Mouse (Mus musculus) cortical plate, adult 2 months (tissue): ENCODE data around the gene Pank2. TPM values are rescaled to one million over a fixed set of nuclear protein-coding genes. Genes with fewer than 3 reads are reported as not detected.
A peak's percentile ranks its signal among the peaks of the same experiment; 100 is the strongest.
"Not testable (repeated sequence)": the region's sequence is repeated elsewhere in the genome, so short reads cannot be mapped to it uniquely, and the experiment has no call there.

Experiments
- H3K27ac ChIP-seq: fragments of 200-500 bp; 2 replicates; pipeline ENCODE4 v1.5.1; 2012; ENCODE audit warnings: low read length, control low read depth, inconsistent platforms; ENCODE audit not compliant: insufficient read depth
- H3K4me1 ChIP-seq: fragments of 200-500 bp; 2 replicates; pipeline ENCODE4 v1.6.1; 2011; ENCODE audit warnings: low read length; ENCODE audit not compliant: control insufficient read depth, insufficient read depth
- H3K4me3 ChIP-seq: fragments of 200-500 bp; 2 replicates; pipeline ENCODE4 v1.5.1; 2011; ENCODE audit warnings: mild to moderate bottlenecking, low read length, control low read depth; ENCODE audit not compliant: insufficient read depth
- CTCF ChIP-seq: fragments of 200-500 bp; IDR thresholded peaks from 2 replicates; pipeline ENCODE4 v1.5.1; 2011; ENCODE audit warnings: mild to moderate bottlenecking, control low read depth, low read length; ENCODE audit not compliant: insufficient read depth; ENCODE audit errors: extremely low read depth
- POLR2A ChIP-seq: fragments of 200-500 bp; IDR thresholded peaks from 2 replicates; pipeline ENCODE4 v1.6.1; 2011; ENCODE audit warnings: mild to moderate bottlenecking, low read length, control low read depth; ENCODE audit not compliant: insufficient read depth; ENCODE audit errors: extremely low read depth
- polyA plus RNA-seq: library from polyadenylated mRNA; depleted of rRNA; stranded (reverse); fragments of >200 nt; gene quantifications from 2 replicates; pipeline ENCODE4 v1.2.3, GENCODE M21; 2012; rRNA removed

Pank2 gene
- polyA plus RNA-seq, 1 experiment, result 35.5 TPM

DNA sequence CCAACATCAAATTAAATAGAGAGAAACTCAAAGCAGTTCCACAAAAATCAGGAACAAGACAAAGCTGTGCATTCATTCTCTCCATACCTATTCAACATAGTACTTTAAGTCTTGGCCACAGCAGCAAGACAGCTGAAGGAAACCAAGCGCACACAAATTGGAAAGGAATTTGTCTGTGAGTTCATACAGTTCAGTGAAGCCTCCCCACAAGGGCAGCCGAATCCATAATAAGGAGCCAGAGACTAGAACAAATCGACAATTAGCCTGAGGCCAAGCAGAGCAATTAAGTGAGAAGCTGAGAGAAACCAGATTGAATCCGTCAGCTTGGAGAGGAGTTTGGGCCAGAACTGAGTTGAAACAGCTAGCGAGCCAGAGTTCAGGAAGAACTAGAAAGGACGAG, 57.1 kb downstream of the Pank2 start:
- Histone ChIP-seq H3K27ac (no peak overlapping the region), H3K4me1 (peaks cover 4% of the 10 kb centered on the region), H3K4me3 (no peak overlapping the region)
- TF ChIP-seq CTCF (no peak), POLR2A (no peak)

DNA sequence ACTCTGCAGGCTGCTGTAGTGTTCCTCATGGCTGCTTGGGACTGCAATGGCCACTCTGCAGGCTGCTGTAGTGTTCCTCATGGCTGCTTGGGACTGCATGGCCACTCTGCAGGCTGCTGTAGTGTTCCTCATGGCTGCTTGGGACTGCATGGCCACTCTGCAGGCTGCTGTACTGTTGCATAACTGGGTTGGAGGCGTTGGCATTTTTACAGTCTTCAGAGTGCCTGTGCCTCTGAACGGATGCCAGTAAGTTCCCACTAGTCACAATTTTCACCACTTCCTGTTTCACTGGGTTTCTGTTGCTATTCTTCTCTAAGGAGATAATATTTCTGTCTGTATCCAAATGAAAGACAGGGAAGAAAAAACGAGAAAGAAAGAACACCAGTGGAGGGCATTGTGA, 58.9 kb downstream of the Pank2 start:
- H3K27ac ChIP-seq, result peak overlapping the region; percentile 95
- H3K4me3 ChIP-seq, H3K4me1 ChIP-seq: not testable (repeated sequence)

DNA sequence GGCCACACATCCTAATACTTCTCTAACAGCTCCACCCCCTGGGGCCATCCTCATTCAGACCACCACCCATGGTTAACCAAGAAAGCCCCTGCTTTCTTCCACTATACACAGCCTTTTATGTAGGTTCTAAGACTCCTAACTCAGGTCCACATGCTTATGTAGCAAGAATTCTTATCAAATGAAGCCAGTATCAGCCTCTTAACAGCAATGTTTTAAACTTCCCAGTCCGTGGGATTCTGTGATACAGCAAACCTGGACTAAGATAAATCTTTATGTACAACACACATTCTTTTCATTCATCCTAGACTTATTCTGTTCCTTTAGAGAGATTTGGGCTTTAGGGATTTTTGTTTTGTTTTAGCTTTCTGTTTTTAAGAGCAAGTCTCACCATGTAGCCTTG, 61.4 kb downstream of the Pank2 start:
- TF ChIP-seq POLR2A (no peak), CTCF (no peak)
- Histone ChIP-seq H3K27ac (no peak overlapping the region), H3K4me3 (no peak overlapping the region), H3K4me1 (peaks cover 4% of the 10 kb centered on the region)

- Histone ChIP-seq H3K4me1 (peaks cover 2% of the 10 kb centered on the region; the same call in 1 of the 2 replicates), H3K4me3 (no peak overlapping the region), H3K27ac (no peak overlapping the region)
- TF ChIP-seq CTCF, result no peak
- no peak for TF ChIP-seq POLR2A
These were observed 63.7 kb downstream of the Pank2 start for GRCm38 (mm10) chr2:131326044-131326443.

- H3K4me3 ChIP-seq, result no peak overlapping the region
- TF ChIP-seq CTCF, result no peak
- no peak for TF ChIP-seq POLR2A
- H3K27ac ChIP-seq, result no peak overlapping the region
- no peaks in the 10 kb centered on the region for H3K4me1 ChIP-seq
These were observed 66.7 kb downstream of the Pank2 start for GRCm38 (mm10) chr2:131328981-131329380.

DNA sequence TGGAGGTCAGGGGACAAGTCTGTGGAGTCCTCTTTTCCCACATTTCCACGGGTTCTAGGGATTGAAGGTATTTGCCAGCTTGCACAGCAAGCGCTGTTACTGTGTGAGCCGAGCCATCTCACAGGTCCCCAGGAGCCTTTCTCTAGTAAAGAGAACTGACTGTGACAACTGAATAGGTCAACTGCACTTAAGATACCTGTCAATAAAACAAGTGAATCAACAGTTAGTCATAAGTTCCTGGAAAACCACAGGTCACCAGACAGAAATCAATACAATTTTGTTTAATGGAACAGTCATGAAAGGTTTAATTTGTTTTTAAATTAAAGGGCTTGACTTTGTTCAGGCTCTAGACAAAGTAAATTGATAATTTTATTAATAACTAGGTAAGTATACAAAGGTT, 68.3 kb downstream of the Pank2 start:
- H3K27ac ChIP-seq, result no peak overlapping the region
- H3K4me3 ChIP-seq, result no peak overlapping the region
- TF ChIP-seq POLR2A (no peak), CTCF (no peak)
- H3K4me1 ChIP-seq, result no peaks in the 10 kb centered on the region

DNA sequence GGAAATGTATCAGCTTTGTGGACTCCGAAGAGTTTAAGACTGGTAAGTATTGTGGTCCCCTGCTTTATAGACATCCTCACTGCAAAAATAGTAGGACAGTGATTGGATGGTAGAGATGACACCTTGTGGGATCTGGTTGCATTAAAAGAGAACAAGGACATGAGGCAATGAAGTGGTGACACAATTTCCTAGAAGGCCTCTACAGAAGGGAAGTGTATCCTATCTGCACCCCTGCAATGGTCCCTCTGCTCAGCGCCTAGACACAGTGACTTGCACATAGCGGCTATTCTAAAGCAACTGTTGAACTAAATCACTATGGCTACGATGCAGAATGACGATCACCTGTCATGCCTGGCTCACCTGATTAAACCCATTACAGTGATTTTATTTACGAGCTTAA, 75.3 kb downstream of the Pank2 start:
- H3K4me1 ChIP-seq, result peaks cover 3% of the 10 kb centered on the region; the same call in 1 of the 2 replicates
- TF ChIP-seq CTCF, result no peak
- no peak overlapping the region for H3K4me3 ChIP-seq

GRCm38 (mm10) chr2:131344449-131344848, 82.2 kb downstream of the Pank2 start:
- H3K4me1 ChIP-seq, result peaks cover 3% of the 10 kb centered on the region; the same call in 1 of the 2 replicates
- no peak overlapping the region for H3K27ac ChIP-seq
- no peak overlapping the region for H3K4me3 ChIP-seq
- TF ChIP-seq POLR2A (no peak), CTCF (no peak)

More for the DNA sequence above, 75.3 kb downstream of the Pank2 start:
- no peak overlapping the region for H3K27ac ChIP-seq

- Histone ChIP-seq H3K4me1 (no peaks in the 10 kb centered on the region; the same call in 1 of the 2 replicates), H3K4me3 (no peak overlapping the region), H3K27ac (no peak overlapping the region)
- TF ChIP-seq POLR2A (no peak), CTCF (no peak)
These were observed 83.3 kb downstream of the Pank2 start for GRCm38 (mm10) chr2:131345556-131345955.

Other genes starting within 250 kb of the Pank2 start
- 201 and 206 TPM in 2 replicates for gene Gfra4, start 219.4 kb upstream of the Pank2 start, polyA plus RNA-seq
- 21.0 and 21.7 TPM in 2 replicates for gene Adam33, start 198.7 kb upstream of the Pank2 start, polyA plus RNA-seq
- gene Siglec1, start 175.7 kb upstream of the Pank2 start, polyA plus RNA-seq, result 0.21 and 0.35 TPM in 2 replicates
- 10.2 and 10.5 TPM in 2 replicates for gene Hspa12b, start 135.2 kb upstream of the Pank2 start, polyA plus RNA-seq
- gene Gm11037, start 129.0 kb upstream of the Pank2 start, polyA plus RNA-seq, result not detected in 2 replicates
- gene 1700037H04Rik, start 102.4 kb upstream of the Pank2 start, polyA plus RNA-seq, result 110 and 130 TPM in 2 replicates
- gene Cenpb, start 82.4 kb upstream of the Pank2 start, polyA plus RNA-seq, result 82.1 and 87.2 TPM in 2 replicates
- 42.9 and 52.5 TPM in 2 replicates for gene Cdc25b, start 75.5 kb upstream of the Pank2 start, polyA plus RNA-seq
- 8.4 and 10.4 TPM in 2 replicates for gene Spef1, start 75.2 kb upstream of the Pank2 start, polyA plus RNA-seq
- 46.0 and 47.5 TPM in 2 replicates for gene Ap5s1, start 55.4 kb upstream of the Pank2 start, polyA plus RNA-seq
- 8.8 and 10.1 TPM in 2 replicates for gene Mavs, start 28.4 kb upstream of the Pank2 start, polyA plus RNA-seq
- gene Rnf24, start 90.4 kb downstream of the Pank2 start, polyA plus RNA-seq, result 20.6 and 21.1 TPM in 2 replicates
- gene Smox, start 229.0 kb downstream of the Pank2 start, polyA plus RNA-seq, result 61.1 and 63.4 TPM in 2 replicates